Mouse (Mus musculus) MEL (cell line): ENCODE measurements around the gene Gm38431.

Experiments
- CTCF ChIP-seq, 3 experiments: IDR thresholded peaks in 2 of 3; conservative IDR thresholded peaks in 1 of 3; 2 replicates each; pipeline ENCODE4 v1.5.1; 2011 to 2012; ENCODE audit warnings: low read length in 3 of 3, low read depth in 2 of 3, mild to moderate bottlenecking in 2 of 3, improper control_type of control experiment in 1 of 3, inconsistent platforms in 1 of 3, mixed read lengths in 1 of 3, moderate library complexity in 1 of 3; ENCODE audit not compliant: control insufficient read depth in 1 of 3, insufficient read depth in 1 of 3, poor library complexity in 1 of 3, severe bottlenecking in 1 of 3
- E2F4 ChIP-seq: IDR thresholded peaks from 2 replicates; pipeline ENCODE4 v1.6.1; 2011; ENCODE audit warnings: low read depth, low read length, improper control_type of control experiment, borderline replicate concordance
- EP300 ChIP-seq, 2 experiments: IDR thresholded peaks; 2 replicates each; pipeline ENCODE4 v1.6.1; 2011; ENCODE audit warnings: improper control_type of control experiment in 2 of 2, low read length in 2 of 2, low read depth in 1 of 2, mild to moderate bottlenecking in 1 of 2
- GATA1 ChIP-seq: IDR thresholded peaks from 2 replicates; pipeline ENCODE4 v1.6.1; 2011; ENCODE audit warnings: low read depth, low read length, improper control_type of control experiment
- MAZ ChIP-seq: IDR thresholded peaks from 2 replicates; pipeline ENCODE4 v1.6.1; 2012; ENCODE audit warnings: low read depth, mild to moderate bottlenecking, inconsistent platforms, low read length, improper control_type of control experiment
- POLR2A ChIP-seq, 2 experiments: IDR thresholded peaks; 2 replicates each; pipeline ENCODE4 v1.6.1; 2011 to 2012; ENCODE audit warnings: low read length in 2 of 2, mild to moderate bottlenecking in 2 of 2, control low read depth in 1 of 2, improper control_type of control experiment in 1 of 2, low read depth in 1 of 2, moderate library complexity in 1 of 2; ENCODE audit not compliant: control insufficient read depth in 1 of 2, insufficient read depth in 1 of 2, poor library complexity in 1 of 2
- POLR2AphosphoS5 ChIP-seq: IDR thresholded peaks from 2 replicates; pipeline ENCODE4 v1.6.1; 2012; ENCODE audit warnings: low read depth, borderline replicate concordance, mild to moderate bottlenecking, inconsistent platforms, low read length, moderate library complexity, mixed read lengths
- RCOR1 ChIP-seq: IDR thresholded peaks from 2 replicates; pipeline ENCODE4 v1.6.1; 2012; ENCODE audit warnings: low read depth, mild to moderate bottlenecking, inconsistent platforms, low read length, improper control_type of control experiment
- TAL1 ChIP-seq: IDR thresholded peaks from 2 replicates; pipeline ENCODE4 v1.6.1; 2012; ENCODE audit warnings: mild to moderate bottlenecking, inconsistent platforms, low read length, moderate library complexity, mixed read lengths
- ZKSCAN1 ChIP-seq: IDR thresholded peaks from 2 replicates; pipeline ENCODE4 v1.6.1; 2012; ENCODE audit warnings: low read depth, mild to moderate bottlenecking, inconsistent platforms, low read length, improper control_type of control experiment, moderate library complexity

DNA sequence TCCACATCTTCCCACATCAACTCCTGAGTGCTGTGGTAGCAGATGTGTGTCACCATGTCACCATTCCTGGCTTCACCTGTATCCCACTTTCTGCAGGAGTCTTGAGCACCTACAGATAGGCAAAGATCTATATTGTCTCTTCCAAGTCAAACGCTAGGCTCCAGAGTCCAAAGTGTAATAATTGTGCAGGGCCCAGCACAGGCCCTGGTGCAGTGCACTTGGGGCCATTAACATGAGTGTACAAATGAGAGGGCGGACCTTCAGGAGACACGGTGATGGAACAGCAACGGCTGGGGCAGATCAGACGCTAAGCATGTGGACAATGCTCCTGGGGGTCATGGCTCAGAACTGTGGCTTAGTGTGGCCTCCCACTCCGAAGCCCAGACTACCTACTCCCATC is 22.0 kb upstream of the Gm38431 start:
- TF ChIP-seq E2F4 (no peak), MAZ (no peak), ZKSCAN1 (no peak), CTCF (IDR thresholded peaks at IDR 0.05 in 2 of 3, conservative IDR thresholded peaks at IDR 0.05 in 1 of 3; ENCODE audit: control insufficient read depth in 1 of 3, insufficient read depth in 1 of 3, low read depth in 2 of 3, low read length in 3 of 3, poor library complexity in 1 of 3, severe bottlenecking in 1 of 3) (no peak), POLR2A (IDR thresholded peaks at IDR 0.05; ENCODE audit: control insufficient read depth in 1 of 2, insufficient read depth in 1 of 2, low read depth in 1 of 2, low read length in 2 of 2, poor library complexity in 1 of 2) (no peak), TAL1 (no peak), EP300 (IDR thresholded peaks at IDR 0.05; ENCODE audit: low read depth in 1 of 2, low read length in 2 of 2) (no peak), POLR2AphosphoS5 (no peak), GATA1 (no peak), RCOR1 (no peak)
